Comparison of ENCODE assay signal across 19 mouse cellular contexts in the genomic region with DNA sequence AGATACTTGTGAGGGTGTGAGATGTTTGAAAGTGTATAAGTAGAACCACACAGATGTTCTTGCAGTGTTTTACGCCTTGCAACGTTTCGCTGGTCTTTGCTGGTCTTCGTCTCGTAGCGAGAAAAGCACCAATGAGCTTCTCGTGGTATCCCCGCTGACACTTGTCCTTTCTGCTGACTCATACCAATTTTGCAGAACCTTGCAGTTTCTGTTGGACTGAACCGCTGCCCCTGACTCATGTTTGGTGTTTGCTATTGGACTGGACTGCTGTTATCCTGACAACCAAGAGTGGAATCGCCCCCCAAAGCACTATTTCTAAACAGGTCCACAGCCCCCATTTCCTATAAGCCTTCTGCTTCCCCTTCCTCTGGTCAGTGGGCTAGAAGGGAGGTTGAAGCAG. TPM values are rescaled to one million over a fixed set of nuclear protein-coding genes. Genes with fewer than 3 reads are reported as not detected.
"Had no signal": no experiment of that assay in that cellular context is flagged by ENCODE, and none has a peak within 500 bp of the region (broad histone marks: within the 10 kb centered on the region; RNA-seq: fewer than 3 reads in every experiment).

No protein-coding gene starts in this region.

- H3K27me3 ChIP-seq: intestine, embryonic 15.5 days; midbrain, embryonic 15.5 days had no signal

- ATAC-seq: intestine, embryonic 15.5 days; midbrain, embryonic 15.5 days had no signal

- H3K27ac ChIP-seq: intestine, embryonic 15.5 days; left cerebral cortex, adult 2 months; limb, embryonic 12.5 days; midbrain, embryonic 10.5 days; midbrain, embryonic 15.5 days had no signal

- H3K36me3 ChIP-seq: intestine, embryonic 15.5 days; limb, embryonic 12.5 days; midbrain, embryonic 15.5 days had no signal

- DNase-seq: kidney, adult 18-20 months; kidney, postnatal 14 days; liver; right cerebral cortex, postnatal 14 days; thymus, adult 2 months; thymus, postnatal 25 days had no signal

- H3K4me1 ChIP-seq: intestine, embryonic 15.5 days; limb, embryonic 12.5 days; midbrain, embryonic 15.5 days had no signal

- H3K4me3 ChIP-seq: intestine, embryonic 15.5 days; left cerebral cortex, adult 2 months; limb, embryonic 12.5 days; midbrain, embryonic 10.5 days; midbrain, embryonic 15.5 days had no signal

RNA-seq across cellular contexts. Expression of gene Gast, which starts 10.1 kb away (rescaled TPM):
- total RNA-seq: layer of hippocampus, postnatal 25 days; left cerebral cortex, adult 2 months; left cerebral cortex, postnatal 36 days had no signal
- polyA plus RNA-seq: kidney, embryonic 14.5 days; large intestine, adult 2 months; limb, embryonic 12.5 days; liver, embryonic 16.5 days; lung, embryonic 16.5 days; midbrain, embryonic 10.5 days; neural tube, embryonic 14.5 days; testis, adult 2 months had no signal
